Comparison of ENCODE assay signal across 8 mouse cellular contexts in the genomic region with DNA sequence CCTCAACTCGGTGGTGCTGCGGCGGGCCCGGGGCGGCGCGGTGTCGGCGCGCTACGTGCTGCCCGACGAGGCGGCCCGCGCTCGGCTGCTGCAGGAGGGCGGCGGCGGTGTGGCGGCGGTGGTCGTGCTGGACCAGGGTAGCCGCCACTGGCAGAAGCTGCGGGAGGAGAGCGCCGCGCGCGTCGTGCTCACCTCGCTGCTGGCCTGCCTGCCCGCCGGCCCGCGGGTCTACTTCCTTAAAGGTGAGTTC. TPM values are rescaled to one million over a fixed set of nuclear protein-coding genes. Genes with fewer than 3 reads are reported as not detected.
DNase-seq lines count a peak whose midpoint lies in the region; ATAC-seq and TF ChIP-seq lines count a peak whose summit lies in the region.

No protein-coding gene starts in this region.

- peaks cover 44% of the 10 kb centered on the region for H3K4me1 ChIP-seq in heart, embryonic 15.5 days (replicated peaks)
- no peaks in the 10 kb centered on the region for H3K4me1 ChIP-seq in bone marrow, adult 2 months (ENCODE audit: control insufficient read depth, insufficient read depth, low read length)
- H3K4me1 ChIP-seq in hindbrain, embryonic 16.5 days (ENCODE audit: control insufficient read depth, insufficient read depth, low read depth, low read length) = peaks cover 11% of the 10 kb centered on the region
- no peaks in the 10 kb centered on the region for H3K4me1 ChIP-seq in midbrain, postnatal 0 days (ENCODE audit: insufficient read depth, low read length)

- H3K27ac ChIP-seq in heart, embryonic 15.5 days = peak overlapping the region; percentile 82
- peak overlapping the region; percentile 71 for H3K27ac ChIP-seq in bone marrow, adult 2 months (ENCODE audit: control insufficient read depth, insufficient read depth, low read depth, low read length, poor library complexity)
- H3K27ac ChIP-seq in hindbrain, embryonic 16.5 days (ENCODE audit: low read depth, low read length) = no peak overlapping the region
- H3K27ac ChIP-seq in midbrain, postnatal 0 days (ENCODE audit: low read depth, low read length) = no peak overlapping the region

- no peak for TF ChIP-seq POLR2A in bone marrow, adult 2 months (IDR thresholded peaks at IDR 0.05; ENCODE audit: borderline replicate concordance, control insufficient read depth, low read depth, low read length)

- H3K4me3 ChIP-seq in heart, embryonic 15.5 days = peak overlapping the region; percentile 82
- H3K4me3 ChIP-seq in bone marrow, adult 2 months (replicated peaks; ENCODE audit: control insufficient read depth, low read depth, low read length) = peak overlapping the region; percentile 72
- H3K4me3 ChIP-seq in hindbrain, embryonic 16.5 days (ENCODE audit: low read length) = peak overlapping the region; percentile 60
- H3K4me3 ChIP-seq in midbrain, postnatal 0 days (ENCODE audit: low read depth, low read length) = peak overlapping the region; percentile 50

- WGBS in heart, embryonic 15.5 days = under 1% methylated on average over 36 of the region's 36 CpGs
- WGBS in bone marrow, adult 2 months = under 1% methylated on average over 36 of the region's 36 CpGs
- under 1% methylated on average over 22 of the region's 36 CpGs for WGBS in hindbrain, embryonic 16.5 days
- 1% methylated on average over 8 of the region's 36 CpGs for WGBS in midbrain, postnatal 0 days

- intact Hi-C loops in heart, postnatal 25 days (cut with DNase I) = loop anchor here (2.0 kb wide), 1 partner anchor 47 kb away; no protein-coding TSS in a partner anchor

- H3K4me2 ChIP-seq in heart, embryonic 15.5 days = peak overlapping the region; percentile 95
- H3K4me2 ChIP-seq in hindbrain, embryonic 16.5 days (ENCODE audit: low read length) = peak overlapping the region; percentile 93
- H3K4me2 ChIP-seq in midbrain, postnatal 0 days (ENCODE audit: low read depth, low read length, poor library complexity, severe bottlenecking) = peak overlapping the region; percentile 80

- no peaks in the 10 kb centered on the region for H3K36me3 ChIP-seq in heart, embryonic 15.5 days
- H3K36me3 ChIP-seq in hindbrain, embryonic 16.5 days (ENCODE audit: control insufficient read depth, insufficient read depth, low read length) = no peaks in the 10 kb centered on the region
- H3K36me3 ChIP-seq in midbrain, postnatal 0 days (ENCODE audit: insufficient read depth, low read length) = no peaks in the 10 kb centered on the region

- H3K9ac ChIP-seq in heart, embryonic 15.5 days = peak overlapping the region; percentile 78
- H3K9ac ChIP-seq in hindbrain, embryonic 16.5 days (ENCODE audit: low read depth, low read length) = peak overlapping the region; percentile 71
- H3K9ac ChIP-seq in midbrain, postnatal 0 days (replicated peaks; ENCODE audit: low read length, poor library complexity, severe bottlenecking) = peak overlapping the region; percentile 59

- H3K27me3 ChIP-seq in heart, embryonic 15.5 days = no peaks in the 10 kb centered on the region
- peaks cover 21% of the 10 kb centered on the region for H3K27me3 ChIP-seq in hindbrain, embryonic 16.5 days (replicated peaks; ENCODE audit: control insufficient read depth, insufficient read depth, low read length)
- peaks cover 26% of the 10 kb centered on the region for H3K27me3 ChIP-seq in midbrain, postnatal 0 days (ENCODE audit: insufficient read depth, low read length)

- no peak for TF ChIP-seq CTCF in bone marrow, adult 2 months (IDR thresholded peaks at IDR 0.05; ENCODE audit: control insufficient read depth, insufficient read depth, low read length)
- no peak for TF ChIP-seq CTCF in midbrain, postnatal 0 days (IDR thresholded peaks at IDR 0.05)

- no peak for ATAC-seq in heart, embryonic 15.5 days (replicated peaks; ENCODE audit: insufficient number of reproducible peaks, insufficient read depth, low FRiP score, low read depth)
- ATAC-seq in hindbrain, embryonic 16.5 days = no peak
- ATAC-seq in midbrain, postnatal 0 days (ENCODE audit: low FRiP score) = no peak

- H3K9me3 ChIP-seq in heart, embryonic 15.5 days (replicated peaks) = no peaks in the 10 kb centered on the region
- no peaks in the 10 kb centered on the region for H3K9me3 ChIP-seq in hindbrain, embryonic 16.5 days (ENCODE audit: control insufficient read depth, low read length)
- H3K9me3 ChIP-seq in midbrain, postnatal 0 days (ENCODE audit: low read length) = no peaks in the 10 kb centered on the region

- DNase-seq in heart, postnatal 25 days (ENCODE audit: low spot score) = no peak
- DNase-seq in midbrain, postnatal 0 days (ENCODE audit: low spot score) = no peak
- DNase-seq in adrenal gland, postnatal 4 days (ENCODE audit: low spot score in 2 of 2) = no peak
- no peak for DNase-seq in thymus, postnatal 10 days (ENCODE audit: low spot score in 2 of 2)
- no peak for DNase-seq in frontal cortex, postnatal 36 days (ENCODE audit: low spot score in 2 of 2)

RNA-seq across cellular contexts. Expression of a gene that starts 0.5 kb away (rescaled TPM):
- 7.4 and 10.4 TPM in 2 replicates for polyA plus RNA-seq in heart, embryonic 15.5 days (2015; fragmentation: Nextera tagmentation; extraction: Ambion mirVana)
- total RNA-seq in heart, postnatal 25 days (2021) = 1 to 10 TPM; 6.2 to 7.6 TPM
- polyA plus RNA-seq in bone marrow, adult 2 months (2011; ENCODE audit: insufficient read depth, insufficient read length, low replicate concordance, missing spikeins) = 4.4 and 9.7 TPM in 2 replicates
- 7.6 and 8.2 TPM in 2 replicates for polyA plus RNA-seq in hindbrain, embryonic 16.5 days (2015; fragmentation: Nextera tagmentation; extraction: Ambion mirVana)
- 4.2 and 11.2 TPM in 2 replicates for total RNA-seq in midbrain, postnatal 0 days (2014; rRNA removed)
- 2.2 and 2.5 TPM in 2 replicates for polyA plus RNA-seq in midbrain, postnatal 0 days (2015; fragmentation: Nextera tagmentation; extraction: Ambion mirVana)
- total RNA-seq in adrenal gland, postnatal 4 days (2021) = 1 to 10 TPM; 6.0 to 7.9 TPM

RNA-seq across cellular contexts. Expression of a gene that starts 59.5 kb away (rescaled TPM):
- polyA plus RNA-seq in heart, embryonic 15.5 days (2015; fragmentation: Nextera tagmentation; extraction: Ambion mirVana) = 258 and 274 TPM in 2 replicates
- 10 to 100 TPM; 83.1 to 93.2 TPM for total RNA-seq in heart, postnatal 25 days (2021)
- 19.2 and 23.5 TPM in 2 replicates for polyA plus RNA-seq in bone marrow, adult 2 months (2011; ENCODE audit: insufficient read depth, insufficient read length, low replicate concordance, missing spikeins)
- polyA plus RNA-seq in hindbrain, embryonic 16.5 days (2015; fragmentation: Nextera tagmentation; extraction: Ambion mirVana) = 206 and 244 TPM in 2 replicates
- 67.9 and 94.6 TPM in 2 replicates for total RNA-seq in midbrain, postnatal 0 days (2014; rRNA removed)
- polyA plus RNA-seq in midbrain, postnatal 0 days (2015; fragmentation: Nextera tagmentation; extraction: Ambion mirVana) = 160 and 200 TPM in 2 replicates
- total RNA-seq in adrenal gland, postnatal 4 days (2021) = 10 to 100 TPM; 88.1 to 98.9 TPM

Comparison
In these comparisons a context has a peak if more than half of its experiments do, and no peak if none do; other contexts are left out.
1. H3K27ac ChIP-seq: peak in heart, embryonic 15.5 days (single experiment) and bone marrow, adult 2 months (single experiment); none in hindbrain, embryonic 16.5 days (single experiment) and midbrain, postnatal 0 days (single experiment).
2. Peak in every context shown above with its lines, with median percentiles within 50 percentile points of each other: H3K4me2 ChIP-seq, H3K4me3 ChIP-seq and H3K9ac ChIP-seq.